Mouse (Mus musculus): ENCODE data around the gene Clnk.
A peak's percentile ranks its signal among the peaks of the same experiment; 100 is the strongest.

Clnk gene

GRCm38 (mm10) chr5:38752749-38753148, 123.9 kb downstream of the Clnk start:
- no peak for DNase-seq (ENCODE audit: low read depth, low spot score)

GRCm38 (mm10) chr5:38708940-38709581, 167.6 kb downstream of the Clnk start:
- DNase-seq (ENCODE audit: low read depth, low spot score) = no peak

GRCm38 (mm10) chr5:38707364-38708075, 169.1 kb downstream of the Clnk start:
- no peak for DNase-seq (ENCODE audit: low read depth, low spot score)

- DNase-seq (ENCODE audit: low read depth, low spot score) = no peak
These were observed 173.7 kb downstream of the Clnk start for GRCm38 (mm10) chr5:38702941-38703340.

DNA sequence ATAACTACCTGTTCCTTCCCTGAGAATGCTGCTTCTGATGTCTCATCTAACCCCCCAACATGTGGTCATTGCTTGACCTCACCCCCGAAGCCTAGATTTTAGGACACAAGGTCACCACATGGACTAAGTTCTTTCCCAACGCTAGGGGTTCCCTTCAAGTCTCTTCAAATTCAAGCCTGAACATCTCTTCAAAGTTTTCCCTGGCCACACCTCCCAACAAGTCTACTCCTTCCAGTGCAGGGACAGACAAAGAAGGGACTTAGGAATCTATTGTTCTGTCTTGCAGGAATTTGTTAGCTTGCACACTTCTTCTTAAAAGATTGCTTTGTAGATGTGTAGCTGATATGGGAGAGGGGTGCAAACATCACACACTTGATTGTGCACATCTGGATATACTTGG, 174.5 kb downstream of the Clnk start:
- no peak for DNase-seq (ENCODE audit: low read depth, low spot score)

DNA sequence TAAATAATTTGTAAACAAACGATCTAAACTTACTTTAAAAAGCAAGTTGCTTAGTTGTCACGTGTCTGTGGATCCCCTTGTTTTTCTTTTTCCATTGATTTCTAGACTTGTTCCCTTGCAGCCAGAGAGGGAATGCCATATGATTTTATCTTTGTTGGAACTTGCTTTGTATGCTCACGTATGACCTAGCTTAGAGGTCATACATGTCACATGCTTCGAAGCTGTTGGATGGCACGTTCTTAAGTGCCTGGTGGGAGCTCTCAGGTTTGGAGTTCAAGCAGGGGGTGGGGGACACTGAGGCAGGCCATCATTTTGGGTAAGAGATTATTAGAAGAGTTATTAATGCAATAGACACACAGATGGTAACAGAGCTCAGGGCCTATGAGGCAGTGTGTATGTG, 178.1 kb downstream of the Clnk start:
- DNase-seq (ENCODE audit: low read depth, low spot score) = no peak

DNA sequence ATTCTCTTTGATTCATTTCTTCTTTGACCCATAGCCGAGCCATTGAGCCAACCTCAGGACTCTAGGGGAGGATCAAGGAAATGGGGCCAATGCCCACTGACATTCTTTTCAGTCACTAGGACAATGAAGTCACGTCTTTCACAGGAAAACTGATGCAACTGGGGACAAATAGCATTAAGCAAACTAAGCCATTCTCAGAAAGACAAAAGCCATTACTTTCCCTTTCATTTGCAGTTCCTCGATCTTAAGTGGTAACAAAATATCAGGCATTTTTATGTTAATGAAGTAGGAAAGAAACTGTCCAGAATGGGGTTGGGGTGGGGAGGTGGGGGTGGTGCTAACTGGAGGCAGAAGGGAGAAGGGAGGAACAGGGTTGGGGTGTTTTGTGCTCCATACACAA, 178.6 kb downstream of the Clnk start:
- no peak for DNase-seq (ENCODE audit: low read depth, low spot score)

DNA sequence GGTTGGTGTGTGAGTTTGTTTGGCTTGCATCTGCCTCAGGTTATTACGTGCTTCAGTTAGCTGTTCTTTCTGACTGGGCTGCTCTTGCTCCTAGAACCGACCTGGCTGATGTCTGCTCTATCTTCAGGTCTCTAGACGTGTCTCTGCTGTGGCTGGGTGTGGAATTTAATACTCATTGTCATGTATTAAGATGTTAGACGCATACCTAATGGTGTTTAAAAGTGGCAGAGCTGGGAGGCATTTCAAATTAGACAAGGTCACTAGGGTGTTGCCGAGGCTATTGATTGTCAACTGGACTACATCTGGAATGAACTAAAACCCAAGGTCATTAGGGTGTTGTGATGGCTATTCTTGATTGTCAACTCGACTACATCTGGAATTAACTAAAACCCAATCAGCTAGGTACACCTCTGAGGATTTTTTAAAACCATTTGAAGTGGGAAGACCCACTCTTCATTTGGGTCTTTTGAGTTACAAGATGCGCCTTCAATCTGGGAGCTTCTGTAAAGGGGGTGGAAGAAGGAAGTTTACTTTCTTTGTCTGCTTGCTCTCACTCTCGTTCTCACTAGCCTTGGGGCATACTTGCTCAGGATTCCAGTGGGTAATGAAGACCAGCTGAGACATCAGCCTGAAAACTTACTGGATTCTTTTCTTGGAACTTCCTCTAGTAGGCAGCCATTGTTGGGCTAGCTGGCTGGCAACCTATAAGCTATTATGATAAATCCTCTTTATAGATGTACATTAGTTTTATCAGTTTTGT, 179.8 kb downstream of the Clnk start:
- no peak for DNase-seq (ENCODE audit: low read depth, low spot score)

GRCm38 (mm10) chr5:38692859-38693258, 183.8 kb downstream of the Clnk start:
- DNase-seq (ENCODE audit: low read depth, low spot score) = no peak

GRCm38 (mm10) chr5:38689186-38689585, 187.4 kb downstream of the Clnk start:
- no peak for DNase-seq (ENCODE audit: low read depth, low spot score)

DNA sequence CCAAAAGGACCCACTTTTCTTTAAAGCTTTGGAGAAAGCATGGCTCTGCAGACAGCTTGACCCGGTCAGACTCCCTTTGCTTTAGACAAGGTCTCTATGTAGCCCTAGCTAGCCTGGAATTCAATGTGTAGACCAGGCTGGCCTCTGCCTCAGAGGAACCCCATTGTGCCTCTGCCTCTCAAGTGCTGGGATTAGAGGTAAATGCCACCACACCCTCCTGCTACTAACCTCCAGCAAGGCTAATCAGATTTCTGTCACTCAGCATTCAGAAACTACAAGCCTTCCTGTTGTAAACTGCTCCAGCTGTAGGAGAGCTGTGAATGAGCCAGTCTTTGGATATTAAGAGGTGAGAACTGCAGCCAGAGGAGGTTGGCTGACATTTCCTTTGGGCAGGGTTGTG, 188.9 kb downstream of the Clnk start:
- DNase-seq (ENCODE audit: low read depth, low spot score) = no peak

DNA sequence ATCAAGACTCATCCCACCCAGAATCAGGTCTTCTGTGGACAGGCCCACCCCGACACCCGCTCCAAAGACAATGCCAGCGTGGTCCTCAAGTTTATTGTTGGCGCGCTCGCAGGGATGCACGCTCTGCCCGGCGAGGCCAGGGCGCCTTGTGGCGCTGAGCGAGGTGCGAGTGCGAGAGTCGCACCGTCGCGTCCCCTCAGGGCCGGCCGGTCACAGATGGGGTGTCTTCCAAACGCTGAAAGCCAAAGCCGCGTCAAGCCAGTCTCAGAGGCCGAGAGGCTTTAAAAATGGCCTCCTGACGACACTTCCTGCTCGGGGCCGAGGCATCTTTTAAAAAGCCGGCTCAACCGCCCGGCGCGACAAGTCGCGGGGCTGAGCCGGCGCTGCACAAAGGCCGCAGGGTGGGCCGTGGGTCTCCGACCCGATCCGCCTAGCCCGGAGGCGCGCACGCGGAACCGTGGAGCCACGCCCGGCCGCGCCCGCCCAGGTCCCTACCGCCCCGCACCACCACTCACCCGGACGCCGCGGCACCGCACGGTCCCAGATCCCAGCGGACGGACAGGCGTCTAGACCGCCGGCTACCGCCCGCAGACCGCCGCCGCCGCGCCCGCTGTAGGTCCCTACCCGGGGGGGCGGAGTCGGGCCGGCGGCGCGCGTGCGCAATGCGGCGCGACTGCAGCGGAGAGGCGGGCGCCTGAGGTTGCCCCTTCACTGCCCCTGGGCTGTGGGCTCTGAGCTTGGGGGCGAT, 192.3 kb downstream of the Clnk start, which contains the start of gene Zfp518b:
Gene Zfp518b (minus strand): TSS at position 663 of the 748 bp plus-strand sequence.
- peak; percentile 33 for DNase-seq (ENCODE audit: low read depth, low spot score)

GRCm38 (mm10) chr5:38658836-38659235, 217.8 kb downstream of the Clnk start:
- DNase-seq (ENCODE audit: low read depth, low spot score) = no peak
